In the genomic region with DNA sequence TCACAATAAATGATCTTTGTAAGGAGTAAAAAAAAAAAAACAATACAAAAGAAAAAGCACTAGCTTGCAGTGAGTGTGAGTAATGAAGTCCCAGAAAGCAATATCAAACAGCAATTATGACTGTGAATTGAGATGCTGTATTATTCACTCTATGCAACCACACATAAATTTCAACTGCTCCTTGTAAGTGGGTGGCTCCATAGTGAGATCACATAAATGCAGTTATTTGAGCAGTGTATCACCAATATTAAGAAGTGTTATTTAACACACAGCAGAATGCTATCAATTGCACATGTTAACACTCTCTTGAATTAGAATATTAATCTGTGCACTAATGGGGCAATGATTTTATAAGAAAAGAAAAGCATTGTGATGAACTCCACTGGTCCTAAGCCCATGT, we compare ENCODE assay signal across 31 mouse cellular contexts.
"Had no signal": no experiment of that assay in that cellular context is flagged by ENCODE, and none has a peak within 500 bp of the region (broad histone marks: within the 10 kb centered on the region; RNA-seq: fewer than 3 reads in every experiment).

No protein-coding gene starts in this region.

- H3K4me1 ChIP-seq: limb, embryonic 10.5 days; limb, embryonic 12.5 days; limb, embryonic 13.5 days; limb, embryonic 15.5 days; liver, embryonic 12.5 days; liver, embryonic 13.5 days; liver, embryonic 15.5 days; lung, embryonic 15.5 days; megakaryocyte, embryonic 14.5 days; midbrain, embryonic 10.5 days; midbrain, embryonic 12.5 days; midbrain, embryonic 13.5 days; midbrain, embryonic 15.5 days had no signal

- ATAC-seq: liver, embryonic 12.5 days; liver, postnatal 0 days; lung, postnatal 0 days; midbrain, embryonic 13.5 days; midbrain, embryonic 15.5 days; midbrain, embryonic 16.5 days had no signal

- H3K4me2 ChIP-seq: limb, embryonic 12.5 days; limb, embryonic 13.5 days; limb, embryonic 15.5 days; liver, embryonic 11.5 days; liver, embryonic 12.5 days; liver, embryonic 13.5 days; liver, embryonic 15.5 days; lung, embryonic 14.5 days; lung, embryonic 15.5 days; midbrain, embryonic 11.5 days; midbrain, embryonic 12.5 days; midbrain, embryonic 13.5 days; midbrain, embryonic 15.5 days had no signal

- H3K9ac ChIP-seq: limb, embryonic 12.5 days; limb, embryonic 13.5 days; limb, embryonic 15.5 days; liver, embryonic 12.5 days; liver, embryonic 13.5 days; liver, embryonic 14.5 days; liver, embryonic 15.5 days; liver, postnatal 0 days; lung, embryonic 14.5 days; lung, embryonic 15.5 days; midbrain, embryonic 12.5 days; midbrain, embryonic 13.5 days; midbrain, embryonic 15.5 days had no signal

- H3K9me3 ChIP-seq: limb, embryonic 10.5 days; limb, embryonic 12.5 days; limb, embryonic 13.5 days; limb, embryonic 15.5 days; liver, embryonic 12.5 days; liver, embryonic 13.5 days; liver, embryonic 15.5 days; lung, embryonic 15.5 days; megakaryocyte, embryonic 14.5 days; midbrain, embryonic 10.5 days; midbrain, embryonic 12.5 days; midbrain, embryonic 13.5 days; midbrain, embryonic 15.5 days had no signal

- H3K36me3 ChIP-seq: limb, embryonic 10.5 days; limb, embryonic 12.5 days; limb, embryonic 13.5 days; limb, embryonic 15.5 days; liver, embryonic 12.5 days; liver, embryonic 13.5 days; liver, embryonic 15.5 days; lung, embryonic 15.5 days; midbrain, embryonic 10.5 days; midbrain, embryonic 12.5 days; midbrain, embryonic 13.5 days; midbrain, embryonic 15.5 days had no signal

- H3K4me3 ChIP-seq: left cerebral cortex, adult 2 months; limb, embryonic 10.5 days; limb, embryonic 12.5 days; limb, embryonic 13.5 days; limb, embryonic 15.5 days; liver, embryonic 12.5 days; liver, embryonic 13.5 days; liver, embryonic 15.5 days; lung, embryonic 15.5 days; megakaryocyte, embryonic 14.5 days; midbrain, embryonic 10.5 days; midbrain, embryonic 12.5 days; midbrain, embryonic 13.5 days; midbrain, embryonic 15.5 days; myocyte had no signal

- H3K27ac ChIP-seq: left cerebral cortex, adult 2 months; limb, embryonic 10.5 days; limb, embryonic 12.5 days; limb, embryonic 13.5 days; limb, embryonic 15.5 days; liver, embryonic 12.5 days; liver, embryonic 13.5 days; liver, embryonic 14.5 days; liver, embryonic 15.5 days; lung, embryonic 15.5 days; macrophage; midbrain, embryonic 10.5 days; midbrain, embryonic 12.5 days; midbrain, embryonic 13.5 days; midbrain, embryonic 15.5 days had no signal

- H3K27me3 ChIP-seq: limb, embryonic 12.5 days; limb, embryonic 13.5 days; limb, embryonic 15.5 days; liver, embryonic 12.5 days; liver, embryonic 13.5 days; liver, embryonic 15.5 days; lung, embryonic 15.5 days; megakaryocyte, embryonic 14.5 days; midbrain, embryonic 12.5 days; midbrain, embryonic 13.5 days; midbrain, embryonic 15.5 days had no signal

- DNase-seq: left cerebral cortex, postnatal 4 days; liver, embryonic 13.5 days; liver, postnatal 0 days; lung, adult 18-20 months; lung, adult 2 months; lung, embryonic 14.5 days; lung, postnatal 10 days; lung, postnatal 14 days; lung, postnatal 36 days; lung, postnatal 4 days; midbrain, embryonic 14.5 days had no signal
